Mouse (Mus musculus): ENCODE results near the gene Sh2d2a.

- TF ChIP-seq CTCF (IDR thresholded peaks at IDR 0.05; ENCODE audit: borderline replicate concordance, insufficient read depth, low read depth, low read length) (no peak), POLR2A (IDR thresholded peaks at IDR 0.05; ENCODE audit: borderline replicate concordance, insufficient read depth, low read length) (no peak)
Observed at GRCm38 (mm10) chr3:87829025-87829424, 17.5 kb upstream of the Sh2d2a start.
